Mouse (Mus musculus) kidney, postnatal 25 days (tissue): ENCODE measurements around the gene Tead4.
A peak's percentile ranks its signal among the peaks of the same experiment; 100 is the strongest.
"Not testable (repeated sequence)": the region's sequence is repeated elsewhere in the genome, so short reads cannot be mapped to it uniquely, and the experiment has no call there.

ENCODE experiments used
- DNase-seq, 2 experiments: peaks; one replicate each; pipeline ENCODE4 v3.0.0; 2021; ENCODE audit warnings: mixed read lengths in 2 of 2

The Tead4 gene

GRCm38 (mm10) chr6:128300134-128301001, at the start of gene Tead4:
Tead4 (minus strand) TSS chr6:128300823.
- DNase-seq: peak; percentile 82 to 91

- no peak for DNase-seq
These were observed 49.1 kb upstream of the Tead4 start for GRCm38 (mm10) chr6:128349711-128350110.

- DNase-seq: no peak
These were observed 46.2 kb upstream of the Tead4 start for GRCm38 (mm10) chr6:128346782-128347181.

- no peak for DNase-seq
These were observed 45.0 kb upstream of the Tead4 start for GRCm38 (mm10) chr6:128345623-128346022.

- DNase-seq: no peak
These were observed 41.5 kb upstream of the Tead4 start for GRCm38 (mm10) chr6:128341956-128342723.

- DNase-seq: no peak
These were observed 38.3 kb upstream of the Tead4 start for GRCm38 (mm10) chr6:128338876-128339275.

- DNase-seq: peak; percentile 58 to 73
These were observed 36.8 kb upstream of the Tead4 start for GRCm38 (mm10) chr6:128337467-128337866.

GRCm38 (mm10) chr6:128334397-128335124, 33.9 kb upstream of the Tead4 start:
- peak; percentile 70 to 87 for DNase-seq

GRCm38 (mm10) chr6:128318317-128318716, 17.7 kb upstream of the Tead4 start:
- peak; percentile 50 to 80 for DNase-seq

GRCm38 (mm10) chr6:128315597-128315996, 15.0 kb upstream of the Tead4 start:
- DNase-seq: no peak

GRCm38 (mm10) chr6:128314796-128315195, 14.2 kb upstream of the Tead4 start:
- DNase-seq: no peak

- DNase-seq: peak; percentile 74 to 83
These were observed 7.7 kb upstream of the Tead4 start for GRCm38 (mm10) chr6:128308311-128308710.

GRCm38 (mm10) chr6:128304801-128305200, 4.2 kb upstream of the Tead4 start:
- DNase-seq: no peak

GRCm38 (mm10) chr6:128302640-128303039, 2.0 kb upstream of the Tead4 start:
- DNase-seq: not testable (repeated sequence)

GRCm38 (mm10) chr6:128301891-128302290, 1.3 kb upstream of the Tead4 start:
- no peak for DNase-seq

GRCm38 (mm10) chr6:128301458-128301857, 835 bp upstream of the Tead4 start:
- no peak for DNase-seq

- peak in 1 of 2 experiments; percentile 15 for DNase-seq
These were observed 1.1 kb downstream of the Tead4 start for GRCm38 (mm10) chr6:128299292-128300133.

GRCm38 (mm10) chr6:128298246-128298645, 2.4 kb downstream of the Tead4 start:
- no peak for DNase-seq

GRCm38 (mm10) chr6:128296750-128297393, 3.8 kb downstream of the Tead4 start:
- DNase-seq: no peak

GRCm38 (mm10) chr6:128295876-128296749, 4.5 kb downstream of the Tead4 start:
- DNase-seq: peak; percentile 85 to 86
